Comparison of ENCODE assay signal across 27 mouse cellular contexts in genomic region chr10:26492146-26492545, GRCm38 (mm10).
DNase-seq lines count a peak whose midpoint lies in the region; ATAC-seq and TF ChIP-seq lines count a peak whose summit lies in the region.
"Had no signal": no experiment of that assay in that cellular context is flagged by ENCODE, and none has a peak within 500 bp of the region (broad histone marks: within the 10 kb centered on the region; RNA-seq: fewer than 3 reads in every experiment).

No protein-coding gene starts in this region.

- no peaks in the 10 kb centered on the region for H3K9me3 ChIP-seq in embryonic facial prominence, embryonic 14.5 days (ENCODE audit: control insufficient read depth, low read length)
- no peaks in the 10 kb centered on the region for H3K9me3 ChIP-seq in limb, embryonic 10.5 days (replicated peaks)
- no peaks in the 10 kb centered on the region for H3K9me3 ChIP-seq in stomach, postnatal 0 days (ENCODE audit: control insufficient read depth, low read length)
- H3K9me3 ChIP-seq: forebrain, embryonic 13.5 days; heart, embryonic 10.5 days; hindbrain, embryonic 13.5 days; lung, embryonic 15.5 days; neural tube, embryonic 12.5 days had no signal

- no peaks in the 10 kb centered on the region for H3K27me3 ChIP-seq in embryonic facial prominence, embryonic 14.5 days (replicated peaks; ENCODE audit: control insufficient read depth, insufficient read depth, low read length)
- H3K27me3 ChIP-seq in limb, embryonic 10.5 days (ENCODE audit: low read depth, poor library complexity, severe bottlenecking), result no peaks in the 10 kb centered on the region
- no peaks in the 10 kb centered on the region for H3K27me3 ChIP-seq in stomach, postnatal 0 days (ENCODE audit: control insufficient read depth, insufficient read depth, low read length)
- H3K27me3 ChIP-seq: forebrain, embryonic 13.5 days; hindbrain, embryonic 13.5 days; lung, embryonic 15.5 days; neural tube, embryonic 12.5 days; Patski had no signal

- H3K4me1 ChIP-seq in embryonic facial prominence, embryonic 14.5 days (ENCODE audit: control insufficient read depth, insufficient read depth, low read length), result no peaks in the 10 kb centered on the region
- H3K4me1 ChIP-seq in limb, embryonic 10.5 days, result peaks cover 5% of the 10 kb centered on the region; the same call in 1 of the 2 replicates
- H3K4me1 ChIP-seq in stomach, postnatal 0 days (replicated peaks; ENCODE audit: control insufficient read depth, insufficient read depth), result no peaks in the 10 kb centered on the region
- H3K4me1 ChIP-seq: forebrain, embryonic 13.5 days; heart, embryonic 10.5 days; hindbrain, embryonic 13.5 days; lung, embryonic 15.5 days; neural tube, embryonic 12.5 days had no signal

- no peak for TF ChIP-seq CTCF in stomach, postnatal 0 days (IDR thresholded peaks at IDR 0.05; ENCODE audit: low read depth)

- no peak overlapping the region for H3K9ac ChIP-seq in embryonic facial prominence, embryonic 14.5 days (ENCODE audit: low read depth, low read length)
- no peak overlapping the region for H3K9ac ChIP-seq in stomach, postnatal 0 days (ENCODE audit: low read length)
- H3K9ac ChIP-seq: forebrain, embryonic 13.5 days; hindbrain, embryonic 13.5 days; lung, embryonic 15.5 days; neural tube, embryonic 12.5 days had no signal

- DNase-seq in embryo, embryonic 11 days, result peak; percentile 35
- DNase-seq in embryo, embryonic 10 days (ENCODE audit: low spot score), result no peak
- DNase-seq in embryonic facial prominence, embryonic 14.5 days (ENCODE audit: low spot score), result no peak
- peak; percentile 64 for DNase-seq in limb, embryonic 10.5 days (ENCODE audit: low spot score)
- peak; percentile 14 for DNase-seq in mesoderm, embryonic 11.5 days (ENCODE audit: low read depth, low spot score)
- DNase-seq in urinary bladder, postnatal 4 days (ENCODE audit: low spot score in 2 of 2), result no peak
- no peak for DNase-seq in right cerebral cortex, postnatal 10 days (ENCODE audit: low spot score in 2 of 2)
- DNase-seq in stomach, postnatal 0 days (ENCODE audit: low spot score), result no peak
- DNase-seq: adrenal gland, postnatal 25 days; cerebellum, adult 11-12 months; cerebellum, adult 9-11 months; gastrocnemius, postnatal 25 days; heart, adult 11 months; heart, postnatal 4 days; kidney, adult 18-20 months; kidney, postnatal 36 days had no signal

- no peaks in the 10 kb centered on the region for H3K36me3 ChIP-seq in embryonic facial prominence, embryonic 14.5 days (ENCODE audit: control insufficient read depth, insufficient read depth, low read length)
- H3K36me3 ChIP-seq in limb, embryonic 10.5 days, result no peaks in the 10 kb centered on the region
- H3K36me3 ChIP-seq in stomach, postnatal 0 days (ENCODE audit: control insufficient read depth, insufficient read depth, low read length), result no peaks in the 10 kb centered on the region
- H3K36me3 ChIP-seq: heart, embryonic 10.5 days; hindbrain, embryonic 13.5 days; lung, embryonic 15.5 days; neural tube, embryonic 12.5 days had no signal

- no peak; the same call in 1 of the 2 replicates for ATAC-seq in embryonic facial prominence, embryonic 14.5 days (ENCODE audit: low read depth)
- ATAC-seq in stomach, postnatal 0 days (ENCODE audit: low FRiP score, low TSS enrichment), result no peak
- ATAC-seq: forebrain, embryonic 13.5 days; midbrain, embryonic 16.5 days; Patski had no signal

- TF ChIP-seq EP300 in stomach, postnatal 0 days (optimal IDR thresholded peaks at IDR 0.05), result no peak

- H3K4me2 ChIP-seq in embryonic facial prominence, embryonic 14.5 days (ENCODE audit: low read depth, low read length), result peak overlapping the region; percentile 34
- H3K4me2 ChIP-seq in stomach, postnatal 0 days (replicated peaks; ENCODE audit: low read depth), result no peak overlapping the region
- H3K4me2 ChIP-seq: forebrain, embryonic 13.5 days; hindbrain, embryonic 13.5 days; lung, embryonic 15.5 days; midbrain, embryonic 11.5 days; neural tube, embryonic 12.5 days had no signal

- WGBS in embryonic facial prominence, embryonic 14.5 days, result 33% methylated on average over 11 of the region's 11 CpGs
- WGBS in limb, embryonic 10.5 days, result 44% methylated on average over 11 of the region's 11 CpGs
- 44% methylated on average over 11 of the region's 11 CpGs for WGBS in stomach, postnatal 0 days

- H3K27ac ChIP-seq in embryonic facial prominence, embryonic 14.5 days (replicated peaks; ENCODE audit: low read depth, low read length), result no peak overlapping the region
- H3K27ac ChIP-seq in limb, embryonic 10.5 days, result no peak overlapping the region
- no peak overlapping the region for H3K27ac ChIP-seq in stomach, postnatal 0 days (replicated peaks)
- H3K27ac ChIP-seq: forebrain, embryonic 13.5 days; heart, embryonic 10.5 days; hindbrain, embryonic 13.5 days; layer of hippocampus, adult 2 months; left cerebral cortex, adult 2 months; lung, embryonic 15.5 days; neural tube, embryonic 12.5 days had no signal

- H3K4me3 ChIP-seq in embryonic facial prominence, embryonic 14.5 days (ENCODE audit: low read depth, low read length), result no peak overlapping the region
- H3K4me3 ChIP-seq in limb, embryonic 10.5 days, result no peak overlapping the region
- H3K4me3 ChIP-seq in stomach, postnatal 0 days (ENCODE audit: low read depth, low read length), result no peak overlapping the region
- H3K4me3 ChIP-seq: erythroblast, embryonic 14.5 days; forebrain, embryonic 13.5 days; heart, embryonic 10.5 days; hindbrain, embryonic 13.5 days; layer of hippocampus, adult 2 months; left cerebral cortex, adult 2 months; lung, embryonic 15.5 days; neural tube, embryonic 12.5 days had no signal

Comparison
In these comparisons a context has a peak if more than half of its experiments do, and no peak if none do; other contexts are left out.
1. DNase-seq: peak in embryo, embryonic 11 days (single experiment), limb, embryonic 10.5 days (single experiment) and mesoderm, embryonic 11.5 days (single experiment); none in embryo, embryonic 10 days (single experiment), embryonic facial prominence, embryonic 14.5 days (single experiment), urinary bladder, postnatal 4 days (0 of 2), right cerebral cortex, postnatal 10 days (0 of 2) and stomach, postnatal 0 days (single experiment).